17 mouse cellular contexts compared by ENCODE assay signal in the genomic region with DNA sequence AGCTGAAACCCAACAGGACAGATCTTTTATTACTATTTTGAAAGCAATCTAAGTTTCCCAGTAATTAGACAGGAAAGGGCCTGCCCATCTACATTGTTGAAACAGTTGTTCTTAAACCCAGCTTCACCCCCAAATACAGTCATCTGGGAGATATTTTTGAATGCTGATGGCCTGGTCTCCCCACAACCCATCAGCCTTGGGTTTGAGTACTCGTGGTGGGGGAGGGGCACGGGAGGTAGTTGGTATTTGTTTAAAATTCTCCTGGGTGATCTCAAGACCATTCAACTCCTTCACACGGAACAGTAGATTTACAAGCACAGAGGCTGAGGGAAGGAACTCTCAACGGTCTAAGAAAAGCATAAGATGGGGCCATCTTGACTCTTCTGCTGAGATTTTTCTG.
"Had no signal": no experiment of that assay in that cellular context is flagged by ENCODE, and none has a peak within 500 bp of the region (broad histone marks: within the 10 kb centered on the region; RNA-seq: fewer than 3 reads in every experiment).

No protein-coding gene starts in this region.

- H3K36me3 ChIP-seq: kidney, embryonic 15.5 days; limb, embryonic 12.5 days; limb, embryonic 15.5 days; stomach, embryonic 15.5 days had no signal

- H3K27me3 ChIP-seq: kidney, embryonic 15.5 days; limb, embryonic 12.5 days; limb, embryonic 15.5 days; stomach, embryonic 15.5 days had no signal

- H3K27ac ChIP-seq: kidney, embryonic 15.5 days; left cerebral cortex, adult 2 months; limb, embryonic 12.5 days; limb, embryonic 15.5 days; stomach, embryonic 15.5 days had no signal

- H3K4me3 ChIP-seq: kidney, embryonic 15.5 days; left cerebral cortex, adult 2 months; limb, embryonic 12.5 days; limb, embryonic 15.5 days; stomach, embryonic 15.5 days had no signal

- H3K9me3 ChIP-seq: kidney, embryonic 15.5 days; limb, embryonic 12.5 days; limb, embryonic 15.5 days; stomach, embryonic 15.5 days had no signal

- H3K4me2 ChIP-seq: kidney, embryonic 15.5 days; limb, embryonic 12.5 days; limb, embryonic 15.5 days; midbrain, embryonic 11.5 days; stomach, embryonic 15.5 days had no signal

- DNase-seq: kidney, adult 8-10 months; kidney, postnatal 10 days; kidney, postnatal 36 days; layer of hippocampus, postnatal 36 days; left cerebral cortex, postnatal 4 days; lung, adult 2 months; lung, postnatal 14 days; lung, postnatal 4 days; midbrain, embryonic 14.5 days; thymus, postnatal 25 days had no signal

- H3K9ac ChIP-seq: kidney, embryonic 15.5 days; limb, embryonic 12.5 days; limb, embryonic 15.5 days; stomach, embryonic 15.5 days had no signal

- H3K4me1 ChIP-seq: kidney, embryonic 15.5 days; limb, embryonic 12.5 days; limb, embryonic 15.5 days; stomach, embryonic 15.5 days had no signal

- ATAC-seq: intestine, postnatal 0 days had no signal
